Mouse (Mus musculus): ENCODE measurements around the gene Btc. TPM values are rescaled to one million over a fixed set of nuclear protein-coding genes. Genes with fewer than 3 reads are reported as not detected.

Gene Btc
- total and polyA plus RNA-seq, 3 experiments: 1.9 to 2.2 TPM; not detected in 1

DNA sequence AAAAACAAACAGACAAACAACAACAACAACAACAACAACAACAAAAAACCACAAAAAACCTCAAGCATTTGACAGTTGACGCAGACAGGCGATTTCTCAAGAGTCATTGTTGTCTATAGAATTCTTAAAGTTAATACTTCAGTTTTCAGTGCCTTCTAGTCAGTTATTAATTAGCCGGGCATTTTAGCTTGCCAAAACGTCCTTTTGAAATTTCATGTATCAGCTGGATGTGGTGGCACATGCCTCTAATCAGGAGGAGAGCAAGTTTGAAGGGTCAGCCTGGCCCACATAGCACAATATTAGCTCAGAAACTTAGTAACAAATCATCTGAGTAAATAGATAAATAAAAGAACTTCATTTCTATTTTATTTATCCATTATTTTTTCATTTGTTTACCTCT is 487 bp upstream of the Btc start:
- peak overlapping the region; percentile 74 for H3K9ac ChIP-seq (ENCODE audit: control insufficient read depth, low read depth, low read length, poor library complexity, severe bottlenecking)
- peaks cover 0 to 3% of the 10 kb centered on the region in 2 experiments; a peak in 2 of 4 replicates for H3K27me3 ChIP-seq (ENCODE audit: control insufficient read depth in 1 of 2, insufficient read depth in 2 of 2, low read length in 2 of 2)
- 0 out of 2 replicates have a peak overlapping the region, but pooled peaks have one; percentile 0 for H3K27ac ChIP-seq (ENCODE audit: control insufficient read depth, low read depth, low read length)
- H3K36me3 ChIP-seq (ENCODE audit: control insufficient read depth in 1 of 2, insufficient read depth in 2 of 2, low read length in 2 of 2): peaks cover 0 to 21% of the 10 kb centered on the region in 2 experiments; a peak in 2 of 4 replicates
- H3K9me3 ChIP-seq (replicated peaks; ENCODE audit: insufficient read depth, low read length): no peaks in the 10 kb centered on the region
- no peaks in the 10 kb centered on the region for H3K79me2 ChIP-seq (ENCODE audit: control insufficient read depth, insufficient read depth, low read length, poor library complexity)
- DNase-seq (ENCODE audit: low read depth, low spot score): peak; percentile 34
- H3K4me3 ChIP-seq (ENCODE audit: control insufficient read depth in 1 of 2, insufficient read depth in 1 of 2, low read depth in 2 of 2, low read length in 2 of 2): peak overlapping the region; percentile 81 to 86
- TF ChIP-seq BHLHE40 (IDR thresholded peaks at IDR 0.05; ENCODE audit: borderline replicate concordance, low read depth, low read length) (peak; percentile 26; the same call in 1 of the 2 replicates), MAX (IDR thresholded peaks at IDR 0.05; ENCODE audit: low read length) (peak; percentile 19; the same call in 1 of the 2 replicates), RAD21 (IDR thresholded peaks at IDR 0.05; ENCODE audit: low read depth, low read length) (no peak)
- H3K4me1 ChIP-seq (ENCODE audit: control insufficient read depth in 1 of 2, insufficient read depth in 2 of 2, low read length in 2 of 2): peaks cover 3 to 24% of the 10 kb centered on the region in 2 experiments

DNA sequence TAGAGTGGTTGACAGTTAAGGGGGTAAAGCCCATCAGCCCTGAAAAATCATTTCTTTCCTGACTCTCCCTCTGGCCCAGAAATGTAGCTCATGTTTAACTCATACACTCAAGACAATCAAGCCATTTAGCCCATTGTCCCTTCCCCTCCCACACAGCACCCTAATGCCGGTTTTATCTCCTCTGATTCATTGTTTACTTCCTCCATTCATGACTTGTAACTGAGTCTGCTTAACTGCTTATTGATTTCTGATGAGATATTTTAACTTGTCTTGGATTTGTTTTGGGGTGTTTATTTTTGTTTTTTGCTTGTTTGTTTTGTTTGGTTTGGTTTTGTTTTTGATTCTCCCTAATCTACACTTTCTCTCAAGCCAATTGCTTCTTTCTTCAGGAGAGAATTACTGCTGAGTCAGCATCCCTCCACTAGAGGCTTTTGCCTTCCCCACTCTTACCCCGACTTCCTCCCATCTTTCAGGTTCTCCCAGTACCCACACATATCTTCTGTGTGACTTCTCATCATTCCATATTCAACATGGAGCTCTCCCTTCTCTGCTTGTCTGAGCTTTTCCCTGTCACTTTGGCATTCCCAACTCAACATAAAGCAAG is 2.2 kb downstream of the Btc start:
- peaks cover 0 to 21% of the 10 kb centered on the region in 2 experiments; a peak in 2 of 4 replicates for H3K36me3 ChIP-seq (ENCODE audit: control insufficient read depth in 1 of 2, insufficient read depth in 2 of 2, low read length in 2 of 2)
- H3K4me1 ChIP-seq (ENCODE audit: control insufficient read depth in 1 of 2, insufficient read depth in 2 of 2, low read length in 2 of 2): peaks cover 3 to 24% of the 10 kb centered on the region in 2 experiments
- H3K27me3 ChIP-seq (ENCODE audit: control insufficient read depth in 1 of 2, insufficient read depth in 2 of 2, low read length in 2 of 2): no peaks in the 10 kb centered on the region
- no peaks in the 10 kb centered on the region for H3K79me2 ChIP-seq (ENCODE audit: control insufficient read depth, insufficient read depth, low read length, poor library complexity)
- TF ChIP-seq TBP (IDR thresholded peaks at IDR 0.05; ENCODE audit: low read depth, low read length): 0 out of 2 replicates have a peak, but pooled peaks have one; percentile 8
- TF ChIP-seq TAL1 (IDR thresholded peaks at IDR 0.05; ENCODE audit: low read length): no peak
- no peak for TF ChIP-seq CHD2 (IDR thresholded peaks at IDR 0.05; ENCODE audit: low read length)
- no peak for TF ChIP-seq ZKSCAN1 (IDR thresholded peaks at IDR 0.05; ENCODE audit: low read depth, low read length)
- TF ChIP-seq KAT2A (conservative IDR thresholded peaks at IDR 0.05; ENCODE audit: low read depth, low read length): no peak
- no peak for TF ChIP-seq ZNF384 (IDR thresholded peaks at IDR 0.05; ENCODE audit: low read depth, low read length)
- TF ChIP-seq USF2 (IDR thresholded peaks at IDR 0.05; ENCODE audit: borderline replicate concordance in 1 of 2, insufficient read depth in 1 of 2, low read depth in 1 of 2, low read length in 2 of 2): no peak
- TF ChIP-seq UBTF (IDR thresholded peaks at IDR 0.05; ENCODE audit: borderline replicate concordance, insufficient read depth, low read depth, low read length): no peak
- no peak for TF ChIP-seq MXI1 (IDR thresholded peaks at IDR 0.05; ENCODE audit: low read depth, low read length)
- TF ChIP-seq NELFE (IDR thresholded peaks at IDR 0.05; ENCODE audit: low read depth, low read length): no peak
- peak; percentile 63; the same call in 1 of the 2 replicates for TF ChIP-seq GATA1 (IDR thresholded peaks at IDR 0.05; ENCODE audit: low read depth, low read length)
- no peak for TF ChIP-seq GABPA (IDR thresholded peaks at IDR 0.05; ENCODE audit: low read depth, low read length)
- TF ChIP-seq MAFK (IDR thresholded peaks at IDR 0.05; ENCODE audit: borderline replicate concordance, low read depth, low read length): peak; percentile 99
- TF ChIP-seq HCFC1 (IDR thresholded peaks at IDR 0.05; ENCODE audit: low read depth, low read length): no peak
- 0 out of 2 replicates have a peak, but pooled peaks have one; percentile 13 for TF ChIP-seq RCOR1 (IDR thresholded peaks at IDR 0.05; ENCODE audit: low read depth, low read length)
- TF ChIP-seq EP300 (IDR thresholded peaks at IDR 0.05; ENCODE audit: low read depth in 1 of 2, low read length in 2 of 2): peak; percentile 52 to 59; a peak in 3 of 4 replicates
- TF ChIP-seq BHLHE40 (IDR thresholded peaks at IDR 0.05; ENCODE audit: borderline replicate concordance, low read depth, low read length): no peak
- TF ChIP-seq JUND (IDR thresholded peaks at IDR 0.05; ENCODE audit: low read depth, low read length): no peak
- no peak for TF ChIP-seq USF1 (IDR thresholded peaks at IDR 0.05; ENCODE audit: low read depth, low read length)
- TF ChIP-seq ELF1 (IDR thresholded peaks at IDR 0.05; ENCODE audit: low read depth, low read length): no peak
- TF ChIP-seq MAX (IDR thresholded peaks at IDR 0.05; ENCODE audit: low read length): no peak
- peak; percentile 19; the same call in 1 of the 2 replicates for TF ChIP-seq ETS1 (IDR thresholded peaks at IDR 0.05; ENCODE audit: low read depth, low read length)
- peak; percentile 55 for DNase-seq (ENCODE audit: low read depth, low spot score)
- no peak overlapping the region for H3K4me3 ChIP-seq (ENCODE audit: control insufficient read depth in 1 of 2, insufficient read depth in 1 of 2, low read depth in 2 of 2, low read length in 2 of 2)
- H3K9me3 ChIP-seq (replicated peaks; ENCODE audit: insufficient read depth, low read length): no peaks in the 10 kb centered on the region
- no peak overlapping the region for H3K9ac ChIP-seq (ENCODE audit: control insufficient read depth, low read depth, low read length, poor library complexity, severe bottlenecking)
- no peak overlapping the region for H3K27ac ChIP-seq (ENCODE audit: control insufficient read depth, low read depth, low read length)
